Mouse (Mus musculus) left cerebral cortex, postnatal 36 days (tissue): Measurements from ENCODE around the gene Cdkl2. TPM values are rescaled to one million over a fixed set of nuclear protein-coding genes. Genes with fewer than 3 reads are reported as not detected.

Experiments
- DNase-seq, 2 experiments: peaks; one replicate each; pipeline ENCODE4 v3.0.0; 2021 to 2022; ENCODE audit warnings: low spot score in 2 of 2, mixed read lengths in 1 of 2
- intact Hi-C: fragments of 180-260 bp; cut with DNase I; formaldehyde crosslinking; loops from one replicate; pipeline ENCODE4 v1.15.1; 2025
- total RNA-seq, 2 experiments: library from RNA; stranded (reverse); gene quantifications; 2 replicates each; pipeline ENCODE4 v1.2.3; 2021

Gene Cdkl2
- total RNA-seq, 2 experiments from 2014 or later = 32.7 to 36.5 TPM

GRCm38 (mm10) chr5:91960606-91961254 lies 83.0 kb downstream of the Cdkl2 start:
- intact Hi-C loops = loop anchor here (5.0 kb wide), 2 partner anchors 42 to 177 kb away; partner anchors contain the start of gene Uso1
- DNase-seq = no peak

DNA sequence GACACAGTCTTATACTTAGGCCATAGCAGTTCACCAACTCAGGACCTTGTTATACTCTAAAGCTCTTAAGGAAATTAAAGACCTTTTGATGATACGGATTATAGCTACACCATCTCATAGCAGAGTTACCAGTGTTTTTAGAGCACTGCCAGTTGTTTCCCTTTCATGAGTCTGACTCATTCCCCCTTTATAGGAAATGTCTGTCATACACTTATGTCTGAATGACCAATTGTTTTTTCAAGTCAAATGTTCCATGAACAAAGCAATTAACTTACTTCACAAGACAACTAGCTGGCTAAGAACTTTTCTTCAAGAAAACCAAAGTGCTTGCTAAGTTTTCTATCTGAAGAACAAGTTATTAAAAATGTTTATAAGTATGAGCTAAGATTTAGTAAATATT lies 83.7 kb downstream of the Cdkl2 start:
- no peak for DNase-seq
- intact Hi-C loops = loop anchor here (5.0 to 10.0 kb wide), 3 partner anchors 42 to 445 kb away; partner anchors contain the start of genes Parm1 and Uso1

- DNase-seq = no peak
These were observed 84.6 kb downstream of the Cdkl2 start for GRCm38 (mm10) chr5:91959096-91959495.

GRCm38 (mm10) chr5:91956991-91957760 lies 86.5 kb downstream of the Cdkl2 start:
- intact Hi-C loops = loop anchor here (10.0 kb wide), 1 partner anchor 442 kb away; the partner anchor contains the start of gene Parm1
- no peak for DNase-seq

More at GRCm38 (mm10) chr5:91959096-91959495, 84.6 kb downstream of the Cdkl2 start:
- intact Hi-C loops = loop anchor here (10.0 kb wide), 1 partner anchor 444 kb away; the partner anchor contains the start of gene Parm1

Other genes starting within 250 kb of the Cdkl2 start
- gene Rchy1, start 80.8 kb downstream of the Cdkl2 start, total RNA-seq = 10 to 100 TPM; 30.1 to 38.1 TPM
- gene Odaph, start 56.4 kb downstream of the Cdkl2 start, total RNA-seq = not detected
- gene G3bp2, start 39.8 kb upstream of the Cdkl2 start, total RNA-seq = 100 to 1,000 TPM; 216 to 220 TPM
- gene Uso1, start 94.1 kb upstream of the Cdkl2 start, total RNA-seq = 10 to 100 TPM; 74.1 to 82.3 TPM
- gene U90926, start 171.5 kb upstream of the Cdkl2 start, total RNA-seq = not detected
- gene Ppef2, start 212.4 kb upstream of the Cdkl2 start, total RNA-seq = under 1 TPM; 0.52 to 0.61 TPM
- 10 to 100 TPM; 39.2 to 39.9 TPM for gene Naaa, start 234.3 kb upstream of the Cdkl2 start, total RNA-seq